Mouse (Mus musculus): Measurements from ENCODE around the gene Pard3b.

DNA sequence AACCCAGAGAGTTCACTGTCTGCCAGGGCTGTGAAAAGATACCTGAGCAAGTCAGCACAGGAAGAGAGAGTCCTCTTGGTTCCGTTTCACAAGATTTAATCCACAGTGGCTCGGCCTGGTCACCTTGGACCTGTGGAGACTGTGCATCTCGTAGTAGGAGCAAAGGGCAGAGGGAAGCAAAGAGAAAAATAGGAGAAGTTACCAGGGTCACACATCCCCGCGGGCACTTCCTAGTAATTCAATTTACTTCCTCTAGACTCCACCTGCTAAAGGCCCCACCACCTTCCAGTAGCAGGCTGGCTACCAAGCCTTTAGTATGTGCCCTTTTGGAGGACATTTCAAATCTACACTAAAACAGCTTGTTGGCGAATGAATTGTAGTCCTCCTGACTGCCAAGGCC, 1052.6 kb downstream of the Pard3b start:
- no peak for TF ChIP-seq CTCF (IDR thresholded peaks at IDR 0.05; ENCODE audit: borderline replicate concordance, control insufficient read depth, extremely low read depth, insufficient read depth, low read length, poor library complexity)
- no peak for TF ChIP-seq POLR2A (IDR thresholded peaks at IDR 0.05; ENCODE audit: control insufficient read depth, extremely low read depth, insufficient read depth, low read length, poor library complexity)

Measured in thymus, adult 2 months (tissue).